Mouse (Mus musculus): ENCODE measurements at regions not wholly inside any gene's neighbourhood (a gene's known extent, or its start where the extent isn't known, plus 50 kb on each side); places are given as distances from the start of the nearest gene placed in this dataset.

GRCm38 (mm10) chr7:113010150-113010549, 56.4 kb downstream of the Rassf10 start:
- Histone ChIP-seq H3K27ac (ENCODE audit: insufficient read depth, low read depth, low read length) (no peak overlapping the region), H3K4me3 (ENCODE audit: insufficient read depth, low read length) (no peak overlapping the region), H3K4me1 (ENCODE audit: control insufficient read depth, insufficient read depth, low read length) (no peaks in the 10 kb centered on the region)
- TF ChIP-seq CTCF (IDR thresholded peaks at IDR 0.05; ENCODE audit: low read depth, low read length) (no peak), POLR2A (IDR thresholded peaks at IDR 0.05; ENCODE audit: borderline replicate concordance, low read depth, low read length) (no peak)

- Histone ChIP-seq H3K27ac (ENCODE audit: insufficient read depth, low read depth, low read length) (no peak overlapping the region), H3K4me1 (ENCODE audit: control insufficient read depth, insufficient read depth, low read length) (no peaks in the 10 kb centered on the region), H3K4me3 (ENCODE audit: insufficient read depth, low read length) (no peak overlapping the region)
- no peak for TF ChIP-seq CTCF (IDR thresholded peaks at IDR 0.05; ENCODE audit: low read depth, low read length)
- no peak for TF ChIP-seq POLR2A (IDR thresholded peaks at IDR 0.05; ENCODE audit: borderline replicate concordance, low read depth, low read length)
These were observed 63.5 kb downstream of the Rassf10 start for GRCm38 (mm10) chr7:113017092-113017755.

- no peak for TF ChIP-seq CTCF (IDR thresholded peaks at IDR 0.05; ENCODE audit: low read depth, low read length)
- no peak for TF ChIP-seq POLR2A (IDR thresholded peaks at IDR 0.05; ENCODE audit: borderline replicate concordance, low read depth, low read length)
- Histone ChIP-seq H3K4me1 (ENCODE audit: control insufficient read depth, insufficient read depth, low read length) (no peaks in the 10 kb centered on the region), H3K4me3 (ENCODE audit: insufficient read depth, low read length) (no peak overlapping the region), H3K27ac (ENCODE audit: insufficient read depth, low read depth, low read length) (no peak overlapping the region)
These were observed 67.7 kb downstream of the Rassf10 start for GRCm38 (mm10) chr7:113021412-113021811.

DNA sequence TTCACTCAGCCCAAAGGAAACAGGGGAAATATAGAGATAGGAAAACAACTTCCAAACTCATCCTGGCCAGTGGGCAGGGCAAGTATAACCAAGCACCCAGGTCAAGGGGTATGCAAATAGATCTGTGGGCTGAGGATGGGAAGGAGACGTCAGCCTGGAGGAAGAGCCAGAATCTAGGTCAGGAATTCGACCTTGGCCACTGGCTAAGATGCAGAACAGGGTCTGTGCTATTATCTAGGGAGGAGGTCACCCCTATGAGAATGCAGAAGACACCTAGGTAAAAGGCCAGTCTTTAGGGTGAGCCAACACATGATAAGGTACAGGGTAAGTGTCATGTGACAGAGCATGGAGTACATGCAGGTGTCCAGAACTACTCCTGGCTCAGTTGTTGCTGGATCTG, 68.8 kb downstream of the Rassf10 start:
- TF ChIP-seq CTCF (IDR thresholded peaks at IDR 0.05; ENCODE audit: low read depth, low read length) (no peak), POLR2A (IDR thresholded peaks at IDR 0.05; ENCODE audit: borderline replicate concordance, low read depth, low read length) (no peak)
- Histone ChIP-seq H3K27ac (ENCODE audit: insufficient read depth, low read depth, low read length) (no peak overlapping the region), H3K4me1 (ENCODE audit: control insufficient read depth, insufficient read depth, low read length) (no peaks in the 10 kb centered on the region), H3K4me3 (ENCODE audit: insufficient read depth, low read length) (no peak overlapping the region)

DNA sequence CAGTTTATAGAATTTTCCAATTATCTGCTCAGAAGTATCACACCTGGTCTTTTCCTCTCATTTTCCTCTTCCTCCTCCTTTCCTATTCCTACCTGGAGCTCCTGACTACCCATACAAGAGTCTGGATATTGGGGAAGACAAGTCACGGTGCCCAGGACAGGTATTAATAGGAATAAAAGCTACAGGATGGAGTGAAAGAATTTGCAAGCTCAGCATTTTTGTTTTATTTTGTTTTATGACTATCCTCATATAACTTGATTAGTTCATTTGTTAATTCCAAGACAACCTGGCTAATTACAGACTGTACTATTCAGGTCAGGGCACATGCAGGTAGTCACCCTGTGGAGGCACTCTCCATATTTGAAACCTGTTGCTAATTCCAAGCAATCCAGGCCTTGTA, 72.0 kb downstream of the Rassf10 start:
- no peaks in the 10 kb centered on the region for H3K4me1 ChIP-seq (ENCODE audit: control insufficient read depth, insufficient read depth, low read length)
- H3K4me3 ChIP-seq (ENCODE audit: insufficient read depth, low read length), result no peak overlapping the region
- TF ChIP-seq POLR2A (IDR thresholded peaks at IDR 0.05; ENCODE audit: borderline replicate concordance, low read depth, low read length) (no peak), CTCF (IDR thresholded peaks at IDR 0.05; ENCODE audit: low read depth, low read length) (no peak)
- no peak overlapping the region for H3K27ac ChIP-seq (ENCODE audit: insufficient read depth, low read depth, low read length)

- TF ChIP-seq POLR2A (IDR thresholded peaks at IDR 0.05; ENCODE audit: borderline replicate concordance, low read depth, low read length) (no peak), CTCF (IDR thresholded peaks at IDR 0.05; ENCODE audit: low read depth, low read length) (no peak)
- no peaks in the 10 kb centered on the region for H3K4me1 ChIP-seq (ENCODE audit: control insufficient read depth, insufficient read depth, low read length)
These were observed 72.7 kb downstream of the Rassf10 start for GRCm38 (mm10) chr7:113026290-113027075.

GRCm38 (mm10) chr7:113027125-113027801, 73.5 kb downstream of the Rassf10 start:
- no peak for TF ChIP-seq CTCF (IDR thresholded peaks at IDR 0.05; ENCODE audit: low read depth, low read length)
- TF ChIP-seq POLR2A (IDR thresholded peaks at IDR 0.05; ENCODE audit: borderline replicate concordance, low read depth, low read length), result no peak
- Histone ChIP-seq H3K4me1 (ENCODE audit: control insufficient read depth, insufficient read depth, low read length) (no peaks in the 10 kb centered on the region), H3K4me3 (ENCODE audit: insufficient read depth, low read length) (no peak overlapping the region), H3K27ac (ENCODE audit: insufficient read depth, low read depth, low read length) (no peak overlapping the region)

More at GRCm38 (mm10) chr7:113026290-113027075, 72.7 kb downstream of the Rassf10 start:
- Histone ChIP-seq H3K4me3 (ENCODE audit: insufficient read depth, low read length) (no peak overlapping the region), H3K27ac (ENCODE audit: insufficient read depth, low read depth, low read length) (no peak overlapping the region)

- Histone ChIP-seq H3K27ac (ENCODE audit: insufficient read depth, low read depth, low read length) (no peak overlapping the region), H3K4me1 (ENCODE audit: control insufficient read depth, insufficient read depth, low read length) (no peaks in the 10 kb centered on the region), H3K4me3 (ENCODE audit: insufficient read depth, low read length) (no peak overlapping the region)
- TF ChIP-seq POLR2A (IDR thresholded peaks at IDR 0.05; ENCODE audit: borderline replicate concordance, low read depth, low read length) (no peak), CTCF (IDR thresholded peaks at IDR 0.05; ENCODE audit: low read depth, low read length) (no peak)
These were observed 76.4 kb downstream of the Rassf10 start for GRCm38 (mm10) chr7:113030053-113030752.

- H3K4me3 ChIP-seq (ENCODE audit: insufficient read depth, low read length), result no peak overlapping the region
- H3K4me1 ChIP-seq (ENCODE audit: control insufficient read depth, insufficient read depth, low read length), result peaks cover 6% of the 10 kb centered on the region
- no peak for TF ChIP-seq POLR2A (IDR thresholded peaks at IDR 0.05; ENCODE audit: borderline replicate concordance, low read depth, low read length)
- TF ChIP-seq CTCF (IDR thresholded peaks at IDR 0.05; ENCODE audit: low read depth, low read length), result no peak
- H3K27ac ChIP-seq (ENCODE audit: insufficient read depth, low read depth, low read length), result no peak overlapping the region
These were observed 82.0 kb downstream of the Rassf10 start for GRCm38 (mm10) chr7:113035751-113036150.
